Mouse (Mus musculus): ENCODE measurements around the gene Dlat. TPM values are rescaled to one million over a fixed set of nuclear protein-coding genes. Genes with fewer than 3 reads are reported as not detected.

The Dlat gene
- polyA plus RNA-seq (2016; fragmentation: Nextera tagmentation; extraction: Ambion mirVana), result 41.5 and 54.8 TPM in 2 replicates

- Histone ChIP-seq H3K9me3 (replicated peaks) (no peaks in the 10 kb centered on the region), H3K27me3 (no peaks in the 10 kb centered on the region), H3K4me2 (replicated peaks) (peak within 1 kb of the TSS; percentile 78), H3K36me3 (peaks cover 29% of the 10 kb centered on the region), H3K4me1 (peaks cover 18% of the 10 kb centered on the region), H3K27ac (peak within 1 kb of the TSS; percentile 86), H3K4me3 (peak within 1 kb of the TSS; percentile 73), H3K9ac (peak within 1 kb of the TSS; percentile 91)
- under 1% methylated on average over 63 of the region's 63 CpGs for WGBS
- peak; percentile 92 for ATAC-seq (ENCODE audit: low FRiP score)
These were observed at the start of gene Dlat for GRCm38 (mm10) chr9:50659392-50660217. Gene Dlat, minus strand, starts transcription at chr9:50659780.

- no peaks in the 10 kb centered on the region for H3K27me3 ChIP-seq
- 45% methylated on average over 2 of the region's 2 CpGs for WGBS
- H3K4me1 ChIP-seq, result no peaks in the 10 kb centered on the region
- H3K36me3 ChIP-seq, result peaks cover 16% of the 10 kb centered on the region; the same call in 1 of the 2 replicates
- ATAC-seq (ENCODE audit: low FRiP score), result no peak
- no peak overlapping the region for H3K4me3 ChIP-seq
- no peak overlapping the region for H3K27ac ChIP-seq
- no peaks in the 10 kb centered on the region for H3K9me3 ChIP-seq (replicated peaks)
- H3K9ac ChIP-seq, result no peak overlapping the region
- no peak overlapping the region for H3K4me2 ChIP-seq (replicated peaks)
These were observed 49.5 kb upstream of the Dlat start for GRCm38 (mm10) chr9:50709108-50709507.

- H3K4me3 ChIP-seq, result no peak overlapping the region
- 52% methylated on average over 6 of the region's 6 CpGs for WGBS
- no peaks in the 10 kb centered on the region for H3K9me3 ChIP-seq (replicated peaks)
- ATAC-seq (ENCODE audit: low FRiP score), result no peak
- no peak overlapping the region for H3K4me2 ChIP-seq (replicated peaks)
- H3K27me3 ChIP-seq, result peaks cover 19% of the 10 kb centered on the region
- no peak overlapping the region for H3K9ac ChIP-seq
- H3K36me3 ChIP-seq, result peaks cover 24% of the 10 kb centered on the region
- no peak overlapping the region for H3K27ac ChIP-seq
- H3K4me1 ChIP-seq, result no peaks in the 10 kb centered on the region
These were observed 45.3 kb upstream of the Dlat start for GRCm38 (mm10) chr9:50704907-50705306.

- no peak for ATAC-seq (ENCODE audit: low FRiP score)
These were observed 41.5 kb upstream of the Dlat start for GRCm38 (mm10) chr9:50700921-50701691.

GRCm38 (mm10) chr9:50698418-50699409 lies 39.1 kb upstream of the Dlat start:
- no peaks in the 10 kb centered on the region for H3K9me3 ChIP-seq (replicated peaks)
- peak overlapping the region; percentile 57 for H3K4me3 ChIP-seq
- H3K9ac ChIP-seq, result peak overlapping the region; percentile 77
- peak; percentile 68 for ATAC-seq (ENCODE audit: low FRiP score)
- under 1% methylated on average over 66 of the region's 70 CpGs for WGBS
- H3K27ac ChIP-seq, result peak overlapping the region; percentile 24
- peaks cover 28% of the 10 kb centered on the region for H3K36me3 ChIP-seq
- H3K4me1 ChIP-seq, result peaks cover 25% of the 10 kb centered on the region
- peak overlapping the region; percentile 100 for H3K4me2 ChIP-seq (replicated peaks)
- peaks cover 24% of the 10 kb centered on the region for H3K27me3 ChIP-seq

More at GRCm38 (mm10) chr9:50700921-50701691, 41.5 kb upstream of the Dlat start:
- Histone ChIP-seq H3K4me3 (no peak overlapping the region), H3K9ac (no peak overlapping the region), H3K4me1 (peaks cover 25% of the 10 kb centered on the region), H3K27ac (no peak overlapping the region), H3K4me2 (replicated peaks) (no peak overlapping the region), H3K27me3 (peaks cover 24% of the 10 kb centered on the region), H3K36me3 (peaks cover 19% of the 10 kb centered on the region; the same call in 1 of the 2 replicates), H3K9me3 (replicated peaks) (no peaks in the 10 kb centered on the region)
- whole genome bisulfite sequencing, result 63% methylated on average over 11 of the region's 11 CpGs

- Histone ChIP-seq H3K9ac (peak overlapping the region; percentile 58), H3K36me3 (peaks cover 24% of the 10 kb centered on the region), H3K4me1 (peaks cover 30% of the 10 kb centered on the region), H3K27me3 (peaks cover 24% of the 10 kb centered on the region), H3K4me3 (peak overlapping the region; percentile 31), H3K4me2 (replicated peaks) (peak overlapping the region; percentile 100), H3K27ac (peak overlapping the region; percentile 74), H3K9me3 (replicated peaks) (no peaks in the 10 kb centered on the region)
- peak; percentile 63 for ATAC-seq (ENCODE audit: low FRiP score)
- under 1% methylated on average over 12 of the region's 12 CpGs for WGBS
These were observed 38.1 kb upstream of the Dlat start for GRCm38 (mm10) chr9:50697706-50698041.

GRCm38 (mm10) chr9:50696851-50697705 lies 37.5 kb upstream of the Dlat start:
- H3K4me2 ChIP-seq (replicated peaks), result peak overlapping the region; percentile 100
- H3K9ac ChIP-seq, result peak overlapping the region; percentile 58
- H3K9me3 ChIP-seq (replicated peaks), result no peaks in the 10 kb centered on the region
- ATAC-seq (ENCODE audit: low FRiP score), result peak; percentile 30; the same call in 1 of the 2 replicates
- H3K27ac ChIP-seq, result peak overlapping the region; percentile 74
- H3K4me1 ChIP-seq, result peaks cover 30% of the 10 kb centered on the region
- WGBS, result 37% methylated on average over 12 of the region's 12 CpGs
- peaks cover 21% of the 10 kb centered on the region for H3K36me3 ChIP-seq
- peaks cover 24% of the 10 kb centered on the region for H3K27me3 ChIP-seq
- peak overlapping the region; percentile 31 for H3K4me3 ChIP-seq

- 87% methylated on average over 6 of the region's 6 CpGs for WGBS
- no peak overlapping the region for H3K4me3 ChIP-seq
- H3K9ac ChIP-seq, result no peak overlapping the region
- H3K36me3 ChIP-seq, result peaks cover 18% of the 10 kb centered on the region; the same call in 1 of the 2 replicates
- no peaks in the 10 kb centered on the region for H3K9me3 ChIP-seq (replicated peaks)
- ATAC-seq (ENCODE audit: low FRiP score), result no peak
- peaks cover 30% of the 10 kb centered on the region for H3K4me1 ChIP-seq
- H3K27me3 ChIP-seq, result peaks cover 7% of the 10 kb centered on the region; the same call in 1 of the 2 replicates
- H3K4me2 ChIP-seq (replicated peaks), result no peak overlapping the region
- no peak overlapping the region for H3K27ac ChIP-seq
These were observed 35.6 kb upstream of the Dlat start for GRCm38 (mm10) chr9:50695153-50695552.

GRCm38 (mm10) chr9:50693631-50694030 lies 34.1 kb upstream of the Dlat start:
- H3K4me1 ChIP-seq, result peaks cover 23% of the 10 kb centered on the region
- H3K36me3 ChIP-seq, result peaks cover 32% of the 10 kb centered on the region
- no peak overlapping the region for H3K27ac ChIP-seq
- no peak overlapping the region for H3K4me2 ChIP-seq (replicated peaks)
- no peak overlapping the region for H3K9ac ChIP-seq
- no peaks in the 10 kb centered on the region for H3K9me3 ChIP-seq (replicated peaks)
- H3K4me3 ChIP-seq, result no peak overlapping the region
- 23% methylated on average over 10 of the region's 10 CpGs for WGBS
- no peaks in the 10 kb centered on the region for H3K27me3 ChIP-seq
- ATAC-seq (ENCODE audit: low FRiP score), result no peak

GRCm38 (mm10) chr9:50692626-50693580 lies 33.3 kb upstream of the Dlat start:
- H3K4me2 ChIP-seq (replicated peaks), result peak overlapping the region; percentile 5; the same call in 1 of the 2 replicates
- H3K9me3 ChIP-seq (replicated peaks), result no peaks in the 10 kb centered on the region
- H3K4me1 ChIP-seq, result peaks cover 17% of the 10 kb centered on the region
- H3K9ac ChIP-seq, result no peak overlapping the region
- H3K36me3 ChIP-seq, result peaks cover 36% of the 10 kb centered on the region
- H3K27ac ChIP-seq, result no peak overlapping the region
- no peak overlapping the region for H3K4me3 ChIP-seq
- WGBS, result 19% methylated on average over 13 of the region's 13 CpGs
- ATAC-seq (ENCODE audit: low FRiP score), result peak; percentile 55
- no peaks in the 10 kb centered on the region for H3K27me3 ChIP-seq

Data from hindbrain, embryonic 12.5 days (tissue).